Mouse (Mus musculus): ENCODE measurements around the gene Prss33.

Prss33 gene

DNA sequence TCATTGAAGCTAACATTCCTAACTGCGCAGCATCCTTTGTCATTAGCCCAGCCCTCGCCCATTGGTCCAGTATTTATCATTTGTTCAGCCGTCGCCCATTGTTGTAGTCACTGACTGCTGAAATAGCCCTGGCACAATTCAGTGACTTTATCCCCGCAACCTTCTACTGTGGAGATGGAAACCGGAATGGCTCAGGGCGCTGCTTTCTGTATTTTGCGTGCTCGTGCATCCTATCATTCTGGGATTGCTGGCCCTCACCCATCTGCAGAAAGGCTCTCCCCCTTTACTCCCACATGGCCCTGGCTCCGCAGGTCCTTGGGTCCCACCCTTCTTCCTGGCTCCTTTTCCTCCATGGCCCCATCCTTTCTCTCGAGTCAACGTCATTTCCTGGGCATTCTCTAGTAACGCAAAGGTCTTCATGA is 49.3 kb downstream of the Prss33 start:
- H3K4me3 ChIP-seq (replicated peaks; ENCODE audit: low read length), result peak overlapping the region; percentile 82
- H3K27me3 ChIP-seq (ENCODE audit: insufficient read depth, low read length), result peaks cover 21% of the 10 kb centered on the region
- no peaks in the 10 kb centered on the region for H3K36me3 ChIP-seq (ENCODE audit: insufficient read depth, low read length)
- peaks cover 49% of the 10 kb centered on the region for H3K4me1 ChIP-seq (replicated peaks; ENCODE audit: low read depth, low read length)
- TF ChIP-seq NANOG (IDR thresholded peaks at IDR 0.05; ENCODE audit: borderline replicate concordance, low read length) (no peak), CTCF (conservative IDR thresholded peaks at IDR 0.05; ENCODE audit: low read length) (no peak), POU5F1 (IDR thresholded peaks at IDR 0.05; ENCODE audit: borderline replicate concordance, low read length) (no peak)
- no peaks in the 10 kb centered on the region for H3K9me3 ChIP-seq (ENCODE audit: low read length)

DNA sequence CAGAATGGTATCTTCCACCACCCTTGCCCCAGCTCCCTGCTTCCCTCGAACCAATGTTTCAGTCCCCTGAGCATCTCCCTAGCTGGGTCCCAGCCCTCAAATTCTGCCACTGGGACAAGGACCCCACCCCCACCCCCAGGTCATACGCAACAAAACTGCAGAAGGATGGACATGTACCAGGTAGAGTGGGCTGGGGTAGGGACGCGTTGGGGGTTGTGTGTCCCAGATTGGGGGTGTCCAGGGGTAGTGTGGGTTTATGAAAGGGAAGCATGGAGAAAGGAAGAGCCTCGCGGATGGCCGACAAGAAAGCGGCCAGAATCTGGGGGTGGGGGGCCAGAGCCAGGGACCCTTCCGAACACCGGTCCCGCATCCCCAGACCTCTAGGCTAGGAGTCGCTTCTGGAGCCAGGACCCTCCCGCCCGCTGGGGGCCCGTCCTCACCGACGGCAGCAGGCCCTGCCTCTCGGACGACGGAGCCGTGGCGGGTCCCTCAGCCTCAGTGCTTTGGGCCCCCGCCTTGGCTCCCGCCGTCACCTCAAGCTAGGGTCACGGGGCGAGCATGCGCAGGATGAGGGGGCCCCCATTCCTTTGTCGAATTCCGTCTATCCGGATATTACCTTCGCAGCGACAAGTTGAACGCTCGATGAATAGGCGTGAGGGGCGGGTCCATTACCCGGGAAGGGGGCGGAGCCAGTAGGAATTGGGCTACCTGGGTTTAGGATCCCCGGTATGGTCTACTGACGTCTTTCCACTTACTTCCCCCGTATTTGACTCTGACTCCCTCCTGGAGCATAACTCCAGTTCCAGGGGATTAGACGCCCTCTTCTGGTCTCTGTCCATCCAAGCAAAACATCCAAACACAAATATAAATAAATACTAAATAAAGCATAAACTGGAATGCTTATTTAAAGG is 50.0 kb downstream of the Prss33 start, which contains the start of gene Flywch2:
Flywch2 (minus strand) TSS at position 521 of the 911 bp plus-strand sequence.
- Histone ChIP-seq H3K4me1 (replicated peaks; ENCODE audit: low read depth, low read length) (peaks cover 42% of the 10 kb centered on the region), H3K4me3 (replicated peaks; ENCODE audit: low read length) (peak within 1 kb of the TSS; percentile 82), H3K27me3 (ENCODE audit: insufficient read depth, low read length) (peaks cover 15% of the 10 kb centered on the region), H3K9me3 (ENCODE audit: low read length) (no peaks in the 10 kb centered on the region), H3K36me3 (ENCODE audit: insufficient read depth, low read length) (no peaks in the 10 kb centered on the region)
- TF ChIP-seq POU5F1 (IDR thresholded peaks at IDR 0.05; ENCODE audit: borderline replicate concordance, low read length) (no peak), NANOG (IDR thresholded peaks at IDR 0.05; ENCODE audit: borderline replicate concordance, low read length) (no peak), CTCF (conservative IDR thresholded peaks at IDR 0.05; ENCODE audit: low read length) (no peak)

DNA sequence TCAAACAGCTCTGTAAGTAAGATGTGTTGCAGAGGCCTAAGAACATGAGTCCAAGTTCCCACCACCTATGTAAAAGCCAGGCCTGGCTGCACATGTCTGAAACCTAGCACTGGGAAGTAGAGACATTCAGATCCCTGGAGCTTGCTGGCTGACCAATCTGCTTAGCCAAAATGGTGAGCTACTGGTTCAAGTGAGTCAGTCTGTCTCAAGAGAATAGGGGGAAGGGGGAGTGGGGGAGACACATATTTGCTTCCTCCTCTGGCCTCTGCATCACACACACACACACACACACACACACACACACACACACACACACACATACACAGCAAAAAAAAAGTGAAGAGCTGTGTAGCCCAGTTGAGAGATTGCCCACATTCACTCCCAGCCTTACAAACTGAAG is 52.5 kb downstream of the Prss33 start:
- TF ChIP-seq NANOG (IDR thresholded peaks at IDR 0.05; ENCODE audit: borderline replicate concordance, low read length) (no peak), POU5F1 (IDR thresholded peaks at IDR 0.05; ENCODE audit: borderline replicate concordance, low read length) (no peak), CTCF (conservative IDR thresholded peaks at IDR 0.05; ENCODE audit: low read length) (no peak)
- no peak overlapping the region for H3K4me3 ChIP-seq (replicated peaks; ENCODE audit: low read length)
- H3K4me1 ChIP-seq (replicated peaks; ENCODE audit: low read depth, low read length), result peaks cover 38% of the 10 kb centered on the region
- H3K36me3 ChIP-seq (ENCODE audit: insufficient read depth, low read length), result no peaks in the 10 kb centered on the region
- no peaks in the 10 kb centered on the region for H3K9me3 ChIP-seq (ENCODE audit: low read length)
- H3K27me3 ChIP-seq (ENCODE audit: insufficient read depth, low read length), result peaks cover 9% of the 10 kb centered on the region

All from E14TG2a.4 (cell line).